Mouse (Mus musculus) liver, embryonic 14.5 days (tissue): ENCODE results near the gene Tusc2.

Experiments used
- CTCF ChIP-seq: IDR thresholded peaks from 2 replicates; pipeline ENCODE4 v1.5.1; 2016; ENCODE audit warnings: antibody characterized with exemption, low read depth, control low read depth
- EP300 ChIP-seq: IDR thresholded peaks from 2 replicates; pipeline ENCODE4 v1.6.1; 2016; ENCODE audit warnings: antibody characterized with exemption, low read depth

DNA sequence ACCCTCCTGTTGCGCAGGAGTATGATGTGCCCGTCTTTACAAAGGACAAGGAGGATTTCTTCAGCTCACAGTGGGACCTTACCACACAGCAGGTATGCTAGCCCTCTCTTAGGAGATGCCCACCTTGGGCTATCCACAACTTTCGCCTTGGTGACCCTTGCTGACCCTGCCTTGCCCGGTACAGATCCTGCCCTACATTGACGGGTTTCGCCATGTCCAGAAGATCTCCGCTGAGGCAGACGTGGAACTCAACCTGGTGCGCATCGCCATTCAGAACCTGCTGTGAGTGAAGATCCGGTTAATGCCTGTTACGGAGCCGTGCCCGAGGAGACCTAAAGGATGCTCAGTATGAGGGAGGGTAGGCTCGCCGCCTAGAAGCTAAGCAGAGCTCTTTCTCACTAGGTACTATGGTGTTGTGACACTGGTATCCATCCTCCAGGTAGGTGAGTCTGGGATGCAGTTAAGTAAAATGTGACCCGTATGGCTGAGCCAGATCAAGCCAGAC is 18.8 kb upstream of the Tusc2 start:
- no peak for TF ChIP-seq CTCF
- TF ChIP-seq EP300: no peak
